Comparison of ENCODE assay signal across 16 mouse cellular contexts in genomic region chr9:56564048-56564737, GRCm38 (mm10).
DNase-seq lines count a peak whose midpoint lies in the region; ATAC-seq and TF ChIP-seq lines count a peak whose summit lies in the region.
"Had no signal": no experiment of that assay in that cellular context is flagged by ENCODE, and none has a peak within 500 bp of the region (broad histone marks: within the 10 kb centered on the region; RNA-seq: fewer than 3 reads in every experiment).

No protein-coding gene starts in this region.

- no peaks in the 10 kb centered on the region for H3K36me3 ChIP-seq in forebrain, embryonic 14.5 days (ENCODE audit: control insufficient read depth, insufficient read depth, low read length)
- no peaks in the 10 kb centered on the region for H3K36me3 ChIP-seq in forebrain, embryonic 11.5 days (ENCODE audit: control insufficient read depth, insufficient read depth, low read length)
- H3K36me3 ChIP-seq in midbrain, embryonic 13.5 days: no peaks in the 10 kb centered on the region
- no peaks in the 10 kb centered on the region for H3K36me3 ChIP-seq in midbrain, embryonic 10.5 days
- H3K36me3 ChIP-seq in intestine, postnatal 0 days (ENCODE audit: control insufficient read depth, insufficient read depth): no peaks in the 10 kb centered on the region
- H3K36me3 ChIP-seq in neural tube, embryonic 14.5 days (ENCODE audit: control insufficient read depth, insufficient read depth, low read length): no peaks in the 10 kb centered on the region
- no peaks in the 10 kb centered on the region for H3K36me3 ChIP-seq in thymus, adult 2 months (ENCODE audit: control insufficient read depth, insufficient read depth, low read length)

- H3K9me3 ChIP-seq in forebrain, embryonic 14.5 days (replicated peaks; ENCODE audit: control insufficient read depth, low read length): no peaks in the 10 kb centered on the region
- no peaks in the 10 kb centered on the region for H3K9me3 ChIP-seq in forebrain, embryonic 11.5 days (ENCODE audit: control insufficient read depth, low read length)
- no peaks in the 10 kb centered on the region for H3K9me3 ChIP-seq in midbrain, embryonic 13.5 days
- no peaks in the 10 kb centered on the region for H3K9me3 ChIP-seq in midbrain, embryonic 10.5 days (replicated peaks)
- H3K9me3 ChIP-seq in intestine, postnatal 0 days (ENCODE audit: control insufficient read depth): no peaks in the 10 kb centered on the region
- no peaks in the 10 kb centered on the region for H3K9me3 ChIP-seq in neural tube, embryonic 14.5 days (ENCODE audit: control insufficient read depth, low read length)

- no peak overlapping the region for H3K4me3 ChIP-seq in forebrain, embryonic 14.5 days (ENCODE audit: low read depth, low read length)
- H3K4me3 ChIP-seq in forebrain, embryonic 11.5 days (ENCODE audit: low read depth, low read length): no peak overlapping the region
- H3K4me3 ChIP-seq in midbrain, embryonic 13.5 days (replicated peaks): no peak overlapping the region
- H3K4me3 ChIP-seq in midbrain, embryonic 10.5 days: no peak overlapping the region
- H3K4me3 ChIP-seq in intestine, postnatal 0 days (ENCODE audit: low read depth, low read length): no peak overlapping the region
- H3K4me3 ChIP-seq in neural tube, embryonic 14.5 days (ENCODE audit: low read depth, low read length): no peak overlapping the region
- H3K4me3 ChIP-seq in thymus, adult 2 months (ENCODE audit: control insufficient read depth, insufficient read depth, low read length): no peak overlapping the region

- H3K9ac ChIP-seq in forebrain, embryonic 14.5 days (ENCODE audit: low read length): no peak overlapping the region
- H3K9ac ChIP-seq in forebrain, embryonic 11.5 days (ENCODE audit: low read length): no peak overlapping the region
- H3K9ac ChIP-seq in midbrain, embryonic 13.5 days (replicated peaks): no peak overlapping the region
- no peak overlapping the region for H3K9ac ChIP-seq in intestine, postnatal 0 days (ENCODE audit: low read depth, low read length)
- H3K9ac ChIP-seq in neural tube, embryonic 14.5 days (replicated peaks; ENCODE audit: low read depth, low read length): no peak overlapping the region
- H3K9ac ChIP-seq: lung, embryonic 14.5 days had no signal

- no peak overlapping the region; the same call in 1 of the 2 replicates for H3K27ac ChIP-seq in forebrain, embryonic 14.5 days (ENCODE audit: low read depth, low read length)
- no peak overlapping the region for H3K27ac ChIP-seq in forebrain, embryonic 11.5 days (ENCODE audit: low read depth, low read length)
- H3K27ac ChIP-seq in midbrain, embryonic 13.5 days: peak overlapping the region; percentile 63
- H3K27ac ChIP-seq in midbrain, embryonic 10.5 days (replicated peaks): no peak overlapping the region
- H3K27ac ChIP-seq in intestine, postnatal 0 days (ENCODE audit: low read depth, low read length): no peak overlapping the region
- peak overlapping the region; percentile 16; the same call in 1 of the 2 replicates for H3K27ac ChIP-seq in neural tube, embryonic 14.5 days (ENCODE audit: low read depth, low read length)
- no peak overlapping the region for H3K27ac ChIP-seq in thymus, adult 2 months (ENCODE audit: control insufficient read depth, insufficient read depth, low read length)
- H3K27ac ChIP-seq: macrophage had no signal

- no peaks in the 10 kb centered on the region; the same call in 1 of the 2 replicates for H3K27me3 ChIP-seq in forebrain, embryonic 14.5 days (replicated peaks; ENCODE audit: control insufficient read depth, insufficient read depth, low read length)
- H3K27me3 ChIP-seq in forebrain, embryonic 11.5 days (ENCODE audit: control insufficient read depth, insufficient read depth, low read length): no peaks in the 10 kb centered on the region
- no peaks in the 10 kb centered on the region for H3K27me3 ChIP-seq in midbrain, embryonic 13.5 days
- peaks cover 50% of the 10 kb centered on the region for H3K27me3 ChIP-seq in midbrain, embryonic 10.5 days (ENCODE audit: low read depth, poor library complexity, severe bottlenecking)
- 0 out of 2 replicates have a peak, but pooled peaks cover 3% of the 10 kb centered on the region for H3K27me3 ChIP-seq in intestine, postnatal 0 days (replicated peaks; ENCODE audit: control insufficient read depth, insufficient read depth, low read length)
- no peaks in the 10 kb centered on the region for H3K27me3 ChIP-seq in neural tube, embryonic 14.5 days (ENCODE audit: control insufficient read depth, insufficient read depth, low read length)
- H3K27me3 ChIP-seq in thymus, adult 2 months (ENCODE audit: control insufficient read depth, insufficient read depth, low read length): no peaks in the 10 kb centered on the region
- H3K27me3 ChIP-seq: Patski had no signal

- DNase-seq in forebrain, embryonic 14.5 days (ENCODE audit: low spot score): peak; percentile 47
- DNase-seq in forebrain, embryonic 11.5 days (ENCODE audit: low spot score): no peak
- no peak for DNase-seq in midbrain, embryonic 10.5 days (ENCODE audit: low spot score)
- no peak for DNase-seq in right cerebral cortex, postnatal 4 days
- DNase-seq in thymus, adult 2 months: no peak
- DNase-seq: cerebellum, postnatal 25 days; gastrocnemius, postnatal 10 days; kidney, postnatal 14 days; lung, embryonic 14.5 days had no signal

- no peak overlapping the region for H3K4me2 ChIP-seq in forebrain, embryonic 14.5 days (ENCODE audit: low read length)
- no peak overlapping the region for H3K4me2 ChIP-seq in forebrain, embryonic 11.5 days (ENCODE audit: low read depth, low read length, severe bottlenecking)
- H3K4me2 ChIP-seq in midbrain, embryonic 13.5 days (replicated peaks): no peak overlapping the region
- H3K4me2 ChIP-seq in intestine, postnatal 0 days (replicated peaks; ENCODE audit: low read depth): peak overlapping the region; percentile 22; the same call in 1 of the 2 replicates
- no peak overlapping the region for H3K4me2 ChIP-seq in neural tube, embryonic 14.5 days (ENCODE audit: low read depth, low read length)
- H3K4me2 ChIP-seq: heart, embryonic 11.5 days; liver, embryonic 11.5 days; lung, embryonic 14.5 days had no signal

- WGBS in forebrain, embryonic 14.5 days: 8% methylated on average over 11 of the region's 11 CpGs
- 16% methylated on average over 11 of the region's 11 CpGs for WGBS in forebrain, embryonic 11.5 days
- WGBS in midbrain, embryonic 13.5 days: 16% methylated on average over 11 of the region's 11 CpGs
- WGBS in midbrain, embryonic 10.5 days: 18% methylated on average over 11 of the region's 11 CpGs
- WGBS in intestine, postnatal 0 days: 19% methylated on average over 11 of the region's 11 CpGs
- WGBS in neural tube, embryonic 14.5 days: 7% methylated on average over 11 of the region's 11 CpGs
- WGBS in thymus, adult 2 months: 83% methylated on average over 11 of the region's 11 CpGs

- H3K4me1 ChIP-seq in forebrain, embryonic 14.5 days (ENCODE audit: control insufficient read depth, insufficient read depth, low read length): peaks cover 7% of the 10 kb centered on the region
- H3K4me1 ChIP-seq in forebrain, embryonic 11.5 days (replicated peaks; ENCODE audit: control insufficient read depth, insufficient read depth, low read length): peaks cover 6% of the 10 kb centered on the region; the same call in 1 of the 2 replicates
- peaks cover 21% of the 10 kb centered on the region for H3K4me1 ChIP-seq in midbrain, embryonic 13.5 days (replicated peaks)
- peaks cover 27% of the 10 kb centered on the region for H3K4me1 ChIP-seq in midbrain, embryonic 10.5 days
- H3K4me1 ChIP-seq in intestine, postnatal 0 days (replicated peaks; ENCODE audit: control insufficient read depth, insufficient read depth, low read length): peaks cover 2% of the 10 kb centered on the region
- peaks cover 15% of the 10 kb centered on the region; the same call in 1 of the 2 replicates for H3K4me1 ChIP-seq in neural tube, embryonic 14.5 days (ENCODE audit: control insufficient read depth, insufficient read depth, low read length)
- no peaks in the 10 kb centered on the region for H3K4me1 ChIP-seq in thymus, adult 2 months (replicated peaks; ENCODE audit: control insufficient read depth, insufficient read depth, low read length)

- no peak for TF ChIP-seq POLR2A in thymus, adult 2 months (IDR thresholded peaks at IDR 0.05; ENCODE audit: control insufficient read depth, extremely low read depth, insufficient read depth, low read length, poor library complexity)

- no peak for ATAC-seq in forebrain, embryonic 14.5 days
- no peak for ATAC-seq in forebrain, embryonic 11.5 days (replicated peaks; ENCODE audit: low FRiP score)
- ATAC-seq in midbrain, embryonic 13.5 days: 0 out of 2 replicates have a peak, but pooled peaks have one; percentile 55
- ATAC-seq in intestine, postnatal 0 days: no peak
- peak; percentile 69; the same call in 1 of the 2 replicates for ATAC-seq in neural tube, embryonic 14.5 days (ENCODE audit: low read depth)
- ATAC-seq: Patski had no signal

- no peak for TF ChIP-seq CTCF in intestine, postnatal 0 days (IDR thresholded peaks at IDR 0.05; ENCODE audit: low read depth)
- TF ChIP-seq CTCF in thymus, adult 2 months (IDR thresholded peaks at IDR 0.05; ENCODE audit: borderline replicate concordance, control insufficient read depth, extremely low read depth, insufficient read depth, low read length, poor library complexity): no peak

Comparison
In these comparisons a context has a peak if more than half of its experiments do, and no peak if none do; other contexts are left out.
1. H3K27ac ChIP-seq: peak in midbrain, embryonic 13.5 days (single experiment) and neural tube, embryonic 14.5 days (single experiment); none in forebrain, embryonic 14.5 days (single experiment), forebrain, embryonic 11.5 days (single experiment), midbrain, embryonic 10.5 days (single experiment), intestine, postnatal 0 days (single experiment) and thymus, adult 2 months (single experiment).
2. ATAC-seq: peak in midbrain, embryonic 13.5 days (single experiment) and neural tube, embryonic 14.5 days (single experiment); none in forebrain, embryonic 14.5 days (single experiment), forebrain, embryonic 11.5 days (single experiment) and intestine, postnatal 0 days (single experiment).